In genomic region chr8:118147359-118148205, GRCm38 (mm10) we compare ENCODE assay signal across 14 mouse cellular contexts.
DNase-seq lines count a peak whose midpoint lies in the region; ATAC-seq lines count a peak whose summit lies in the region.
"Had no signal": no experiment of that assay in that cellular context is flagged by ENCODE, and none has a peak within 500 bp of the region (broad histone marks: within the 10 kb centered on the region; RNA-seq: fewer than 3 reads in every experiment).

No protein-coding gene starts in this region.

- H3K4me2 ChIP-seq in neural tube, embryonic 11.5 days (ENCODE audit: low read depth) = no peak overlapping the region
- H3K4me2 ChIP-seq in forebrain, embryonic 14.5 days (ENCODE audit: low read length) = peak overlapping the region; percentile 32; the same call in 1 of the 2 replicates
- no peak overlapping the region for H3K4me2 ChIP-seq in hindbrain, embryonic 15.5 days
- peak overlapping the region; percentile 15; the same call in 1 of the 2 replicates for H3K4me2 ChIP-seq in neural tube, embryonic 15.5 days
- H3K4me2 ChIP-seq: liver, embryonic 13.5 days had no signal

- DNase-seq in neural tube, embryonic 11.5 days (ENCODE audit: low spot score) = no peak
- DNase-seq in neural tube, embryonic 10.5 days (ENCODE audit: extremely low spot score, low spot score) = no peak
- DNase-seq in forebrain, embryonic 14.5 days (ENCODE audit: low spot score) = peak; percentile 69
- DNase-seq in adrenal gland, postnatal 10 days = no peak
- no peak for DNase-seq in thymus, adult 18-20 months
- DNase-seq: adrenal gland, postnatal 14 days; cerebellum, adult 9-10 months; kidney, adult 9 months; liver, embryonic 13.5 days; lung, postnatal 10 days; thymus, postnatal 25 days had no signal

- H3K4me3 ChIP-seq in neural tube, embryonic 11.5 days (ENCODE audit: low read depth, low read length) = no peak overlapping the region
- no peak overlapping the region for H3K4me3 ChIP-seq in forebrain, embryonic 14.5 days (ENCODE audit: low read depth, low read length)
- H3K4me3 ChIP-seq in hindbrain, embryonic 15.5 days = no peak overlapping the region
- H3K4me3 ChIP-seq in neural tube, embryonic 15.5 days (replicated peaks) = no peak overlapping the region
- H3K4me3 ChIP-seq: liver, embryonic 13.5 days had no signal

- ATAC-seq in neural tube, embryonic 11.5 days (ENCODE audit: insufficient read depth, low FRiP score, low TSS enrichment) = peak; percentile 38; the same call in 1 of the 2 replicates
- peak; percentile 73 for ATAC-seq in forebrain, embryonic 14.5 days
- no peak for ATAC-seq in hindbrain, embryonic 15.5 days (ENCODE audit: low FRiP score, low read depth)
- no peak for ATAC-seq in neural tube, embryonic 15.5 days (ENCODE audit: low FRiP score)

- no peaks in the 10 kb centered on the region for H3K27me3 ChIP-seq in neural tube, embryonic 11.5 days (ENCODE audit: control insufficient read depth, insufficient read depth, low read length)
- no peaks in the 10 kb centered on the region for H3K27me3 ChIP-seq in forebrain, embryonic 14.5 days (replicated peaks; ENCODE audit: control insufficient read depth, insufficient read depth, low read length)
- H3K27me3 ChIP-seq in hindbrain, embryonic 15.5 days = no peaks in the 10 kb centered on the region
- no peaks in the 10 kb centered on the region for H3K27me3 ChIP-seq in neural tube, embryonic 15.5 days (replicated peaks)
- H3K27me3 ChIP-seq: liver, embryonic 13.5 days had no signal

- no peaks in the 10 kb centered on the region for H3K36me3 ChIP-seq in neural tube, embryonic 11.5 days (ENCODE audit: control insufficient read depth, insufficient read depth, low read length)
- H3K36me3 ChIP-seq in forebrain, embryonic 14.5 days (ENCODE audit: control insufficient read depth, insufficient read depth, low read length) = no peaks in the 10 kb centered on the region
- H3K36me3 ChIP-seq in hindbrain, embryonic 15.5 days = no peaks in the 10 kb centered on the region
- no peaks in the 10 kb centered on the region for H3K36me3 ChIP-seq in neural tube, embryonic 15.5 days
- H3K36me3 ChIP-seq: liver, embryonic 13.5 days had no signal

- no peak overlapping the region for H3K9ac ChIP-seq in neural tube, embryonic 11.5 days (ENCODE audit: low read length)
- H3K9ac ChIP-seq in forebrain, embryonic 14.5 days (ENCODE audit: low read length) = no peak overlapping the region
- no peak overlapping the region for H3K9ac ChIP-seq in hindbrain, embryonic 15.5 days
- H3K9ac ChIP-seq in neural tube, embryonic 15.5 days (replicated peaks) = no peak overlapping the region
- H3K9ac ChIP-seq: liver, embryonic 13.5 days had no signal

- no peak overlapping the region for H3K27ac ChIP-seq in neural tube, embryonic 11.5 days (ENCODE audit: low read depth, low read length)
- H3K27ac ChIP-seq in forebrain, embryonic 14.5 days (ENCODE audit: low read depth, low read length) = peak overlapping the region; percentile 77
- peak overlapping the region; percentile 53; the same call in 1 of the 2 replicates for H3K27ac ChIP-seq in hindbrain, embryonic 15.5 days (replicated peaks)
- no peak overlapping the region for H3K27ac ChIP-seq in neural tube, embryonic 15.5 days (replicated peaks)
- H3K27ac ChIP-seq: liver, embryonic 13.5 days; stomach, postnatal 0 days had no signal

- no peaks in the 10 kb centered on the region for H3K9me3 ChIP-seq in neural tube, embryonic 11.5 days (ENCODE audit: control insufficient read depth, low read length)
- no peaks in the 10 kb centered on the region for H3K9me3 ChIP-seq in forebrain, embryonic 14.5 days (replicated peaks; ENCODE audit: control insufficient read depth, low read length)
- H3K9me3 ChIP-seq in hindbrain, embryonic 15.5 days = no peaks in the 10 kb centered on the region
- no peaks in the 10 kb centered on the region for H3K9me3 ChIP-seq in neural tube, embryonic 15.5 days (replicated peaks)
- H3K9me3 ChIP-seq: liver, embryonic 13.5 days had no signal

- no peaks in the 10 kb centered on the region for H3K4me1 ChIP-seq in neural tube, embryonic 11.5 days (ENCODE audit: control insufficient read depth, insufficient read depth, low read length)
- H3K4me1 ChIP-seq in forebrain, embryonic 14.5 days (ENCODE audit: control insufficient read depth, insufficient read depth, low read length) = peaks cover 15% of the 10 kb centered on the region
- H3K4me1 ChIP-seq in hindbrain, embryonic 15.5 days (replicated peaks) = peaks cover 13% of the 10 kb centered on the region
- H3K4me1 ChIP-seq in neural tube, embryonic 15.5 days = peaks cover 14% of the 10 kb centered on the region
- H3K4me1 ChIP-seq: liver, embryonic 13.5 days had no signal

- WGBS in neural tube, embryonic 11.5 days = 68% methylated on average over 10 of the region's 10 CpGs
- 15% methylated on average over 10 of the region's 10 CpGs for WGBS in forebrain, embryonic 14.5 days
- 24% methylated on average over 10 of the region's 10 CpGs for WGBS in hindbrain, embryonic 15.5 days
- 31% methylated on average over 10 of the region's 10 CpGs for WGBS in neural tube, embryonic 15.5 days

Comparison
In these comparisons a context has a peak if more than half of its experiments do, and no peak if none do; other contexts are left out.
1. ATAC-seq: peak in neural tube, embryonic 11.5 days (single experiment) and forebrain, embryonic 14.5 days (single experiment); none in hindbrain, embryonic 15.5 days (single experiment) and neural tube, embryonic 15.5 days (single experiment).
2. H3K4me2 ChIP-seq: peak in forebrain, embryonic 14.5 days (single experiment) and neural tube, embryonic 15.5 days (single experiment); none in neural tube, embryonic 11.5 days (single experiment) and hindbrain, embryonic 15.5 days (single experiment).
3. H3K27ac ChIP-seq: peak in forebrain, embryonic 14.5 days (single experiment) and hindbrain, embryonic 15.5 days (single experiment); none in neural tube, embryonic 11.5 days (single experiment) and neural tube, embryonic 15.5 days (single experiment).